Mouse (Mus musculus): ENCODE measurements at regions not wholly inside any gene's neighbourhood (a gene's known extent, or its start where the extent isn't known, plus 50 kb on each side); places are given as distances from the start of the nearest gene placed in this dataset.

DNA sequence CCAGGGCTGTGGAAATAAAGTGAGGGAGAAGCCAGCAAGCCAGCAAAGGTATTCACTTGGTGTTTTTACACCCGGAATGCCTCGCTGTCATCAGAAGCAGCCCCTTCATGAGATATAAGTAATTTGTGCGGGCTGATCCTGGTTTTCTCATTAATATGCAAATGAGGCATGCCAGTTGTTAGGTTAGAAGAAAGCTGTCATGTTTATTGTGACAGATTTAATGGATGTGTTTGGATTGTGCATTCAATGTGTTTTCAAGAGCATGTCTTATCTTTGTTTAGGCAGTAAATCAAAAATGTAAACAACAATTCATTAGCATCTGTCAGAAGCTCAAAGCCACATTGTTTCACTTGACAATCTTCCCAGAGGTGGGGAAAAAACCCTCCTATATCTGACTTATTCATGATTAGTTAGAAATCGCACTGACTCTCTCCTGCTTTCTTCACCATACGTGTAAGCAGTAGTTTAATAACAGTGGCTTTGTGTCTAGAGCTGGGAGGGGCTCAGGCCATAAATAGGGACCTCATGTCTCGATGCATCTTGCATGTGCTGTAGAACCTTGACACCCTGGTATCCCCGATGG lies 65.8 kb upstream of the Ctbp2 start:
- no peak for TF ChIP-seq CTCF (IDR thresholded peaks at IDR 0.05; ENCODE audit: low read depth)
- TF ChIP-seq EP300 (IDR thresholded peaks at IDR 0.05; ENCODE audit: low read depth): no peak
